Comparison of ENCODE assay signal across 9 mouse cellular contexts in the genomic region with DNA sequence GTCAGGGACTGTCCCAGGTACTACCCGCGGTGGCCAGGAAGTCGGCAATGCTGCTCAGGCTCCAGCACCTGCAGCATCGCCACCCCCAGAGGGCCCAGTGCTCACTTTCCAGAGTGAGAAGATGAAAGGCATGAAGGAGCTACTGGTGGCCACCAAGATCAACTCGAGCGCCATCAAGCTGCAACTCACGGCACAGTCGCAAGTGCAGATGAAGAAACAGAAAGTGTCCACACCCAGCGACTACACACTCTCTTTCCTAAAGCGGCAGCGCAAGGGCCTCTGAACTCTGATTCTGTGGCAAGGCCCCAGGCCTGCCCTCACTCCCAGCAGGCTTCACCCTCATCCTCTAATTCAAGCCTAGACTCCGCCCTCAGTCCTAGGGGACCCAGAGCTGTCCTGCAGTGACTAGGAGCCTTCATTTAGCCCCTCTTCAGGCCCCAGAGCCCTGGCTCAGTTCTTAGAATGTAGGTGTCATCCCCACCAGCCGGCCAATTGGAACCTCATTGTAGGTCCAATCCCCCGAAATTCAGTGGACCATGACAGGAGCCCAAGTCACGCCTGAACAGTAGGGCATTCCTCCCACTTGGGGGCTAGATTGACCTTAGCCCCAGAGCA. TPM values are rescaled to one million over a fixed set of nuclear protein-coding genes. Genes with fewer than 3 reads are reported as not detected.
DNase-seq lines count a peak whose midpoint lies in the region; ATAC-seq lines count a peak whose summit lies in the region.
"Had no signal": no experiment of that assay in that cellular context is flagged by ENCODE, and none has a peak within 500 bp of the region (broad histone marks: within the 10 kb centered on the region; RNA-seq: fewer than 3 reads in every experiment).

No protein-coding gene starts in this region.

- DNase-seq in adrenal gland, postnatal 14 days, result peak; percentile 66
- DNase-seq in adrenal gland, adult 2 months, result no peak
- DNase-seq in c-Kit-positive CD71-positive TER-119-negative erythroid progenitor cells, embryonic 14.5 days (ENCODE audit: low read depth), result peak; percentile 53
- peak; percentile 60 to 77 for DNase-seq in natural killer cell, adult 2 months (ENCODE audit: low spot score in 2 of 2)
- no peak for DNase-seq in left cerebral cortex, adult 9 months (ENCODE audit: low spot score in 2 of 2)
- no peak for DNase-seq in frontal cortex, adult 2 months (ENCODE audit: extremely low spot score in 1 of 2, low spot score in 1 of 2)

- H3K36me3 ChIP-seq in hindbrain, embryonic 15.5 days, result peaks cover 43% of the 10 kb centered on the region
- peaks cover 55% of the 10 kb centered on the region for H3K36me3 ChIP-seq in liver, embryonic 12.5 days

- no peak for ATAC-seq in hindbrain, embryonic 15.5 days (ENCODE audit: low FRiP score, low read depth)
- peak; percentile 4; the same call in 1 of the 2 replicates for ATAC-seq in liver, embryonic 12.5 days

- H3K9ac ChIP-seq in hindbrain, embryonic 15.5 days, result no peak overlapping the region
- H3K9ac ChIP-seq in liver, embryonic 12.5 days, result peak overlapping the region; percentile 90

- H3K27me3 ChIP-seq in hindbrain, embryonic 15.5 days, result no peaks in the 10 kb centered on the region
- no peaks in the 10 kb centered on the region for H3K27me3 ChIP-seq in liver, embryonic 12.5 days (replicated peaks)
- H3K27me3 ChIP-seq: limb, embryonic 12.5 days had no signal

- H3K4me1 ChIP-seq in hindbrain, embryonic 15.5 days (replicated peaks), result peaks cover 39% of the 10 kb centered on the region
- peaks cover 76% of the 10 kb centered on the region for H3K4me1 ChIP-seq in liver, embryonic 12.5 days

- WGBS in hindbrain, embryonic 15.5 days, result 65% methylated on average over 15 of the region's 15 CpGs
- WGBS in liver, embryonic 12.5 days (ENCODE audit: insufficient replicate concordance), result 43% methylated on average over 15 of the region's 15 CpGs

- peak overlapping the region; percentile 10; the same call in 1 of the 2 replicates for H3K27ac ChIP-seq in hindbrain, embryonic 15.5 days (replicated peaks)
- H3K27ac ChIP-seq in liver, embryonic 12.5 days, result peak overlapping the region; percentile 83

- H3K9me3 ChIP-seq in hindbrain, embryonic 15.5 days, result no peaks in the 10 kb centered on the region
- H3K9me3 ChIP-seq in liver, embryonic 12.5 days (replicated peaks), result no peaks in the 10 kb centered on the region
- H3K9me3 ChIP-seq: limb, embryonic 12.5 days had no signal

- H3K4me3 ChIP-seq in hindbrain, embryonic 15.5 days, result no peak overlapping the region
- peak overlapping the region; percentile 79 for H3K4me3 ChIP-seq in liver, embryonic 12.5 days

- peak overlapping the region; percentile 79; the same call in 1 of the 2 replicates for H3K4me2 ChIP-seq in hindbrain, embryonic 15.5 days
- H3K4me2 ChIP-seq in liver, embryonic 12.5 days, result peak overlapping the region; percentile 99

RNA-seq across cellular contexts. Expression of a gene that starts 0.9 kb away (rescaled TPM):
- 39.6 and 70.3 TPM in 2 replicates for total RNA-seq in adrenal gland, postnatal 14 days (2021)
- 10 to 100 TPM; 36.1 to 38.5 TPM for total RNA-seq in adrenal gland, adult 2 months (2021)
- 150 and 161 TPM in 2 replicates for polyA plus RNA-seq in adrenal gland, adult 2 months (2012; rRNA removed)
- polyA plus RNA-seq in hindbrain, embryonic 15.5 days (2015; fragmentation: Nextera tagmentation; extraction: Ambion mirVana), result 20.1 and 21.8 TPM in 2 replicates
- polyA plus RNA-seq in liver, embryonic 12.5 days (2016; fragmentation: Nextera tagmentation; extraction: Ambion mirVana), result 9.2 and 9.3 TPM in 2 replicates
- 193 and 205 TPM in 2 replicates for polyA plus RNA-seq in frontal cortex, adult 2 months (2012; rRNA removed)

RNA-seq across cellular contexts. Expression of a gene that starts 5.2 kb away (rescaled TPM):
- total RNA-seq in adrenal gland, postnatal 14 days (2021), result 35.4 and 42.6 TPM in 2 replicates
- 10 to 100 TPM; 54.6 to 54.8 TPM for total RNA-seq in adrenal gland, adult 2 months (2021)
- 71.1 and 71.2 TPM in 2 replicates for polyA plus RNA-seq in adrenal gland, adult 2 months (2012; rRNA removed)
- 78.8 and 82.3 TPM in 2 replicates for polyA plus RNA-seq in hindbrain, embryonic 15.5 days (2015; fragmentation: Nextera tagmentation; extraction: Ambion mirVana)
- 48.6 and 49.4 TPM in 2 replicates for polyA plus RNA-seq in liver, embryonic 12.5 days (2016; fragmentation: Nextera tagmentation; extraction: Ambion mirVana)
- polyA plus RNA-seq in frontal cortex, adult 2 months (2012; rRNA removed), result 67.6 and 68.4 TPM in 2 replicates

RNA-seq across cellular contexts. Expression of a gene that starts 23.5 kb away (rescaled TPM):
- 210 and 223 TPM in 2 replicates for total RNA-seq in adrenal gland, postnatal 14 days (2021)
- total RNA-seq in adrenal gland, adult 2 months (2021), result 100 to 1,000 TPM; 141 to 286 TPM
- 346 and 350 TPM in 2 replicates for polyA plus RNA-seq in adrenal gland, adult 2 months (2012; rRNA removed)
- 103 and 117 TPM in 2 replicates for polyA plus RNA-seq in hindbrain, embryonic 15.5 days (2015; fragmentation: Nextera tagmentation; extraction: Ambion mirVana)
- 115 and 119 TPM in 2 replicates for polyA plus RNA-seq in liver, embryonic 12.5 days (2016; fragmentation: Nextera tagmentation; extraction: Ambion mirVana)
- 179 and 186 TPM in 2 replicates for polyA plus RNA-seq in frontal cortex, adult 2 months (2012; rRNA removed)

RNA-seq across cellular contexts. Expression of a gene that starts 33.7 kb away (rescaled TPM):
- 9.9 and 11.5 TPM in 2 replicates for total RNA-seq in adrenal gland, postnatal 14 days (2021)
- 10 to 100 TPM; 14.4 to 24.6 TPM for total RNA-seq in adrenal gland, adult 2 months (2021)
- 23.7 and 26.6 TPM in 2 replicates for polyA plus RNA-seq in adrenal gland, adult 2 months (2012; rRNA removed)
- polyA plus RNA-seq in hindbrain, embryonic 15.5 days (2015; fragmentation: Nextera tagmentation; extraction: Ambion mirVana), result 0.36 and 0.38 TPM in 2 replicates
- polyA plus RNA-seq in liver, embryonic 12.5 days (2016; fragmentation: Nextera tagmentation; extraction: Ambion mirVana), result 0.20 TPM in 2 replicates
- 3.2 and 3.3 TPM in 2 replicates for polyA plus RNA-seq in frontal cortex, adult 2 months (2012; rRNA removed)

RNA-seq across cellular contexts. Expression of a gene that starts 44.2 kb away (rescaled TPM):
- total RNA-seq in adrenal gland, postnatal 14 days (2021), result 64.2 and 85.7 TPM in 2 replicates
- total RNA-seq in adrenal gland, adult 2 months (2021), result 10 to 100 TPM; 48.3 to 94.0 TPM
- 97.8 and 115 TPM in 2 replicates for polyA plus RNA-seq in adrenal gland, adult 2 months (2012; rRNA removed)
- 7.0 and 7.6 TPM in 2 replicates for polyA plus RNA-seq in hindbrain, embryonic 15.5 days (2015; fragmentation: Nextera tagmentation; extraction: Ambion mirVana)
- 2.6 and 2.7 TPM in 2 replicates for polyA plus RNA-seq in liver, embryonic 12.5 days (2016; fragmentation: Nextera tagmentation; extraction: Ambion mirVana)
- 39.0 and 54.8 TPM in 2 replicates for polyA plus RNA-seq in frontal cortex, adult 2 months (2012; rRNA removed)

Comparison
In these comparisons a context has a peak if more than half of its experiments do, and no peak if none do; other contexts are left out.
1. DNase-seq: peak in adrenal gland, postnatal 14 days (single experiment), c-Kit-positive CD71-positive TER-119-negative erythroid progenitor cells, embryonic 14.5 days (single experiment) and natural killer cell, adult 2 months (2 of 2); none in adrenal gland, adult 2 months (single experiment), left cerebral cortex, adult 9 months (0 of 2) and frontal cortex, adult 2 months (0 of 2).